Mouse (Mus musculus) regulatory T cell (primary cell): ENCODE measurements around the gene Pdcd1lg2.

ENCODE experiments used
- in situ Hi-C: fragments of 300-600 bp; cut with MboI, MseI; formaldehyde crosslinking; loops from one replicate; pipeline ENCODE4 v1.15.1; 2025; ENCODE audit warnings: high pct_unique_total_duplicates

Gene Pdcd1lg2

DNA sequence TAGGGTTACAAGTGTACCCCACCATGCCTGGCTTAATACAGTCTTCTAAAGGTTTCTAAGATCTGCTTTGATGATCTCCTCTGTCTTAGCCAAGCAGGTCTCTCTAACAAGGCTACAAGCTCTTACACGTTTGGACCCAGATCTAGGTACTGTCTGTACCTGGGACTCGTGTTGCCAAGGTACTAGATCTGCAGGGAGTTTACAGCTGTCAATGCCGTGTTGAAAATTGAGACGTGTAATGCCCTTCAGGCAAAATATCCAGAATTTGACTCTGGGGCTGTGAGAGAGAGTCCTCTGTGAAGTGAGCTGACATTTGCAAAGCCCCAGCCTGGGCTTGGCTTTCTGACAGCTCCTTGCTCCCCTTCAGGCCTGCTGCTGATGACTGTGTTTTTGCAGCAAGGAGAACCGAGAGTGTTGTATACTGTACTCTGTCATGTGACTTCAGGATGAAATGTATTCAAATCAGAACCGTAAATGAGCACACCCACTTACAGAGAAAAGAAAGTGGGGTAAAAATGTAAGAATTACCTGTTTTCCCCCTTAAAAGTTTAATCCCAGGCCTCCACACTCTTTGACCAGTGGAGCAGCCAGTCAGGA is 85.4 kb downstream of the Pdcd1lg2 start:
- in situ Hi-C loops, result no loop called here

DNA sequence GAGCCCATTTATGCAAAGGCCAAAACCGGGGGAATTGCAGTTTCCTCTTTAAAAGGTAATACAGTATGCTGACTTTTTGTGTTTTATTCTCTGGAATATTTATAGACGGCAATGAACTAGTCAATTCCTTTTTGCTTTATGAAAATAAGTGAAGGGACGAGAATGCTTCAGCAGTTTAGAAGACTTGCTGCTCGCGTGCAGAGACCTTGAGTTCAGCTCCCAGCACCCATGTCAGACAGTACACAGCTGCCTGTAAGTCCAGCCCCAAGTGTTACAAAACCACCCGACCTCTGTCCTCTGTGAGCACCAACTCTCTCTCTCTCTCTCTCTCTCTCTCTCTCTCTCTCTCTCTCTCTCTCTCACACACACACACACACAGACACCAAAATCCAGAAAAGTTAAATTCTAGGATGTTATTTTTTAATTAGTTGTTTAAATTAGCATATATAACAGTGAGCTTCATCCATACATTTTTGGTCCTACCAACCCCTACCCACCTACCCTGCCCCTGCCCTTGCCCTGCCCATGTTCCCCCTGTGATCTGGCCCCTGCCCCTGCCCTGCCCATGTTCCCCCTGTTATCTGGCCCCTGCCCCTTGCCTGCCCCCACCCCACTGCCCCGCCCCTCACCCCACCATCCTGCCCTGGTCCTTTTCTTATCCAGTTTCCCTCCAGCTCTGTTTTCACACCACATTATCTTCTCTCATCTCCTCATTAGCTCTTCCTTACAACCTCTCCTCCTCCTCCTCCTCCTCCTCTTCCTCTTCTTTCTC is 86.3 kb downstream of the Pdcd1lg2 start:
- in situ Hi-C loops, result no loop called here

DNA sequence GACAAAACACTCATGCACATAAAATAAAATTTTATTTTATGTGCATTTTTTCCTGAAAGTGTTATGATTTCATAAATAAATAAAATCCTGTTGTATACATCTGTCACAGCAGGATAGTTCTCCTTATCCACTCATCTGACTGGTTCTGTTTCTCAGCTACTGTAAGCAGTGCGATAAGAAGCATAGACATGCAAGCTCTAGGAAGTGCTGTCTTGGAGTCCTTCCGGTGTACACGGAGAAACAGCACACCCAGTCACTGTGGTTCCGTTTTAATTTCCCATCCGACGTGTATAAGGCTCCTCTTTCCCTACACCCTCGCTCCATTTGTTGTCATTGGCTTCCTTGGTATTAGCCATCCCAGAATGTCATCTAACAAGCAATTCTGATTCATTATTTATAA is 87.2 kb downstream of the Pdcd1lg2 start:
- in situ Hi-C loops, result no loop called here

DNA sequence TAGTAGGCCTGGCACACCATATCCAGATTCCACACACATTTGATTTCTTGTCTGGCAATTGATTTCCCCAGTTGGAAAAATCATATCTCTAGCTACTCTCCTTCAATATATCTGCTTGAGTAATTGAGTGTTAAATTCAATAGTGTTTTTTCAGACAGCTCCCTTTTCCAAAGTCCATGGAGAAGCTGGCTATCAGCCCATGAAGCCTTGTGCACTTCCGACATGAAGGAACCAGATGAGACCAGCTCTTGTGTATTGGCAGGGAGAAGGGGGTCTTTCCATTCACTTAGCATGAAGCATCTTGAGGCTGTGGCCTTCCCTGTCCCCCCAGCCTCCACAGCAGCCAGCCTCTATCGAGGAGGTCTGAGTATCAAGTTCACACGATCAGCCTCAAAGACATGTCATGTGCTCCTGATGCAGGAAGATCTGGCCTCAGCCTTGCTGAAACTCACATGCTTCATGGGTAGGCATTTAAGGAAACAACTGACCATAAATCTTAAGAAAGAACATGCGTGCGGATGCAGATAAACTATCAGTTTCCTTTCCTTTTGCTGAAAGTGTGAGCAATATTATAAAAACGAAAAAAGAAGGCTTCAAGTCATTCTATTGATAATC is 88.2 kb downstream of the Pdcd1lg2 start:
- in situ Hi-C loops, result no loop called here

DNA sequence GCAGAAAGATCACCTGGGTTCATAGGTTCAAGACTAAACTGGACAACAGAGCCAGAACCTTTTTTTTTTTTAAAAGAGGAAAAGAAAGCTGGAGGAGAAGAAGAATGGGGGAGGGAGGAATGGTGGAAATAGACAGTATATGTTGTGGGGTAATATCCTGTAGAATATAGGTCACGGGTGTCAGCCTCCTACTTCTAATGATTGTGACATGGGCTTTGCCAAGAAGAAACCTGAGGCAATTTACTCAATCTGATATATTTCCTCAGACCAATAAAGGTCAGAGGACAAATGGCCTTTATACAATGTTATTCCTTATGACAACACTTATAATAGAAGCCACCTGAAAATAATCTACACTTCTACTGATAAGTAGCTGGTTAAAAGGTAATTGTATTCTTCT is 89.6 kb downstream of the Pdcd1lg2 start:
- in situ Hi-C loops, result no loop called here

DNA sequence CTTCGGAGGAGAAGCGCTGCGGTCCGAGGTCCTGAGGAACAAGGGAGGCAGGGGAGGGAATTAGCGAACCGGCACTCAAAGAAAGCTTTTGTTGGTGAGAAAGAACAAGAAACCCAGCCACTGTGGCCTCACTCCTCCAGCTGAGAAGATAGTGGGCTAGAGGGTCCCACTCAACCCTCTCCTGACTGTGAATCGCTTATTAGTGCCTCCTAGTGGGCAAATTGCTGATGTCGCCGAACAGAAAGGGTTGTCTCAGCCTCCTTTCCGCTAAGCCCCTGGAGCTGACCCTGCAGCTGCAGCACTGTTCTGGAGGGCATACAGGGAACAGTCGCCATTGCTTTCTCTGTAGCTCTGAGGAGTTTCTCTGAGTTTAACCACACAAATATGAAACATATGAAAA is 90.4 kb downstream of the Pdcd1lg2 start:
- in situ Hi-C loops, result no loop called here

DNA sequence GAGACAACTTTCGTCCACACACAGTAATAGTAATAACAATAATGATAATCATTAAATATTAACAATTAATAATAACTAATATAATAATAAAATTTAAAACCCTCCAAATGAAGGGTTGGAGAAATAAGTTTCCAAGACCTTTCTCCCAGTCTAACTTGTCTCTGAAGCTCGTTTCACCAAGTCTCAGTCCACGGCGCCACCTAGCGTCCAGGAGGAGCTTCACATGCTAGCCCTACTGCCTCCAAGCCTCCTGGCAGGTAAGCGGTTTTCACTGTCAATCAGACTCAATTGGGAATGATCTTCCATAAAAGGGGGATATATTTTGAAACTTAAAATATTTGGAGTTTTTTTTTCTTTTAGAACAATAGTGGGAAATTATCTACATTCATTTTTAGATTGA is 90.8 kb downstream of the Pdcd1lg2 start:
- in situ Hi-C loops, result no loop called here

DNA sequence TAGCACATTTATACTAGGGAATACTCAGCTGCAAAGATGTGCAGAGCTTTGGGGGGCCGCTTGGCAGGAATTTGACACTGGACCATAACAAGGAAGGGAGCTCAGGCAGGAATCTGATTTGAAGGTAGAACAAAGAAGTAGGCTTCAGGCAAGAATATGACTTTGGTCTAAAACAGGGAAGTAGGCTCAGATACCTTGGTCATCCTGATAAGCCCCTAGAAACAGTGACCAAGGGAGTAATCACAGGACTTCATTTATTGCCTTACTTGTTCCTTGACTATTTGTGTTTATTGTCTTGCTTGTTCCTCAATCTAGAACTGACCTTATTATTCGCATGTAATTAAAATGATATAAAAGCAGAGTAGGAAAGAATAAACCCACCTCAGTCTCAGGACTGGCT is 93.4 kb downstream of the Pdcd1lg2 start:
- in situ Hi-C loops, result no loop called here

DNA sequence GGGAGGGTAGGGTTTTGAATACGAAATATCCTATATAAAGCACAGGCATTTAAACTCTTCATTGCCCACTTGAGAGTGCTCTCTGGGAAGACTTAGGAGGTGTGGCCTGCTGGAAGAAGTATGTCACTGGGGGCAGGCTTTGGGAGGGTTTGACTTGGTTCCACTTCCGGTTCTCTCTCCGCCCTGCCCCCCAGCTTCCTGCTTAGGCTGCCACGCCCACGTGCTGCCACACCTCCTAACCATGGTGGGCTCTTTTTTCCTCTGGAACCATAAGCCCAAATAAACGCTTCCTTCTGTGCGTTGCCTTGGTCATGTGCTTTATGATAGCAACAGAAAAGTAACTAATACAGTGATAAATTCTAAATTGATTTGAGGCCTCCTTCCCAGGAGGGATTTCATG is 94.9 kb downstream of the Pdcd1lg2 start:
- in situ Hi-C loops, result no loop called here

DNA sequence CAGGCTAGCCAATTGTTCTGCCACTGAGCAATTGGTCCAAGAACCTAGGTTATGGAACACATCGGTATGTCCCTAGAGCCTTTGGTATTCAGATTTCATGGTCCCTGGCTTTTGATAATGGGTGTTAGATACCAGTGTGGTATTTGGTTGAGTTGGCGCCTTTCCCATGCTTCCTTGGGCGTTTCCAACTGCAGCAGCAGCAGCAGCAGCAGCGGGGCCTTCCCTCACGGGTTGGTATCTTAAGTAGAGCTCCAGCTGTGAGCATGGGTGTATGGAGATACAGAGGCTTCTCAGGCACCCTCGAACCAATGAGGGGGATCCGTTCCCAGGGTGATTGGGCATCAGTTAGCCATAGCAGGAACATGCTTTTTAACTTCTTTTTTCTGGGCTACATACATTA is 97.5 kb downstream of the Pdcd1lg2 start:
- in situ Hi-C loops, result no loop called here

DNA sequence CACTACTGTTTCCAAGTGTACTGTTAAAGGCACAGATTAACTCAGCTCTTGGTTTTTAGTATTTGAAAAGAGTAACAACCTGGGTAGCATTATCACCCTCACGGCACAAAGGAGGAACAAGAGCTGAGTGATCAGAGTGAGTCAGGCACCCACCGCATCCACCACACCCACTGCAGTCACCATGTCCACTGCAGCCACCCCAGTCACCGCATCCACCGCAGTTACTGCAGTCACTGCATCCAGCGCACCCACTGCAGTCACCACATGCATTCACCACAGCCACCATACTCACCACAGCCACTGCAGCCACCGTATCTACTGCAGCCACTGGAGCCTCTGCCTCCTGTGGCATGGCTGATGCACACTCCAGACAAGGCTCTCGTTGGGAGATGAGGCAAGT is 99.1 kb downstream of the Pdcd1lg2 start:
- in situ Hi-C loops, result no loop called here

DNA sequence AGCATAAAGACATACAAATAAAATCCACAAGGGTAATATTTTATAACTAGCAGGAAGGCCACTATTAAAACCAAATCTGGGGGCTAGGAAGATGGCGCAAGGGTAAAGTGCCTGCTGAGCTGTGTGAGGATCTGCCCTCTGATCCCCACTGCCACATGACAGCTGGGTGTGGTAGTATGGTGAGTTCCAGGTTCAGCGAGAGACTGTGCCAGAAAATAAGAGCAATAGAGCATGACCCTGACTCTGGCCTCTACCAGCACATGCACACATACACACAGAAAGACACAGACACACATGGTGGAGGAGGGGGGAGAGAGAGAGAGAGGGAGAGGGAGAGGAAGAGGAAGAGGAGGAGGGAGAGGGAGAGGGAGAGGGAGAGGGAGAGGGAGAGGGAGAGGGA is 101.1 kb downstream of the Pdcd1lg2 start:
- in situ Hi-C loops, result no loop called here

DNA sequence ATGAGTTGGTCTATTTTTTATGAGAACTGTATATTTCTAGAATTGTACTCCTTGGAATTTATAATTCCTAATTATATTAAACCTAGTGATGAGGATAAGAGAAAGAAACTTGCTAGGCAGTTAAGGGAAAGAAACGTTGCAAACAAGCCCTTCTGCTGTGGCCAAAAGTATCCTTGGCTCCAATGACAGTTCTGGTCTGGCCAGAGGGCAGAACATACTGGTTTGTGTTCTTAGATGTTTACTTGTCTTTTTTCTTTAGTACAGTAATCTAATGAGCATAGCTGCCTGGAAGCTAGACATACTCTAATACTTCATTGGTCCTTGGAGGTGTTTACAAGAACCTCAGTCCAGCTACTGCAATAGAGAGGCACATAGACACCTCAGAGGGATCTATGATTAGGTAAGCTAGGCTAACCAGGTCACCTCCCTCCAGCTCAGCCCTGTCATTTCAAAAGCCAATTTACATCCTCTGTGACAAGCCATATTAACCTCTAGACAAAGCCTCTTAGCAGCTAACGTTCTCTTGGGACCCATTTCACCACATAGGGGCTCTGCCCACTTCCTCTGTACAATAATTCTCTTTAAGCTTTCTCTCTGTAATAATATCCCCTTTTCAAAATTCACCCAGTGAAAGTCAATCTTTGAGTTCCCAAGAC is 102.5 kb downstream of the Pdcd1lg2 start:
- in situ Hi-C loops, result no loop called here

DNA sequence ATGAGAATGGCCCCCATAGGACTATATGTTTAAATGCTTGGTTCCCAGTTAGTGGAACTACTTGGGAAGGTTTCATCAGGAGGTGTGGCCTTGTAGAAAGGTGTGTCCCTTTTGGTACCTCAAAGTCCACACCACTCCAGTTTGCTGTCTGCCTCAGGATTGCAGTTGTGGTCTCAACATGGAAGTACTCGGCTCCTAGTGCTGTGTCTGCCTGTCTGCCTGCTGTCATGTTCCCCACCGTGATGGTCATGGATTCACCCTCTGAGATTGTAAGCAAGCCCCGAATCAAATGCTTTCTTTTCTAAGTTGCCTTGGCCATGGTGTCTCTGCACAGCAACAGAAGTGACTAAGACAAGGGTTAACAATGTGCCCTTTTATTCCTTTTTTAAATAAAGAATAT is 103.4 kb downstream of the Pdcd1lg2 start:
- in situ Hi-C loops, result no loop called here

DNA sequence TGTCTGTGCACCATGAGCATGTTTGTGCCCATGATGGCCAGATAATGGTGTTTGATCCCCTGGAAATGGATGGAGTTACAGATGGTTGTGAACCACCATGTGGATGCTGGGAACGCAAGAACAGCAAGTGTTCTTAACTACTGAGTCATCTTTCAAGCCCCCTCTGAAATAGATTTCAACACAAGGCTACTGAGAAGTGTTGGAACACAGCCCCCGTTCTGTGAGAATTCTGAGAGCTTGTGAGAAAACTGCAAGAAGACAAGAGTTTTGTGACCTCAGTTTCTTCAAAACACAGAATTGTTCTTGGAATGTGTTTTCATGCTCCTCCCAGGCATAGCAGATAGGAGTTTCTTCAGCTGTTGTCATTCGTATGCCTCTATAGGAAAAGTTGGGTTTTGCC is 104.7 kb downstream of the Pdcd1lg2 start:
- in situ Hi-C loops, result no loop called here

DNA sequence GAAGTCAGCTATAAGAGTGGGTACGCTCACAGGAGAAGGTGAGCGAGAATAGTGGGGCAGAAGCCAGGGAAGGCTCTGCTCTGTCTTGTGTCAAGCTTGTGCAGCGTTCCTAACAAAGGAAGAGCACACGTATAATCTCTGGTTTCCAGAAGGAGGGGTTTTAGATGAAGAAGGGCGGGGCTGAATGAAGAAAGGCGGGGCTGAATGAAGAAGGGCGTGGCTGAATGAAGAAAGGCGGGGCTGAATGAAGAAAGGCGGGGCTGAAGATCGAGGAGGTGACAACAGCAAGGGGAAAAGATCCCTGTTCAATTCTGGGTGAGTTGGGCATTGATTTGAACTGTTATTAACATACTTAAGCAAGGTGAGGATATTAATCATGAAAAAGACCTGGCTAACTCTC is 105.3 kb downstream of the Pdcd1lg2 start:
- in situ Hi-C loops, result no loop called here

DNA sequence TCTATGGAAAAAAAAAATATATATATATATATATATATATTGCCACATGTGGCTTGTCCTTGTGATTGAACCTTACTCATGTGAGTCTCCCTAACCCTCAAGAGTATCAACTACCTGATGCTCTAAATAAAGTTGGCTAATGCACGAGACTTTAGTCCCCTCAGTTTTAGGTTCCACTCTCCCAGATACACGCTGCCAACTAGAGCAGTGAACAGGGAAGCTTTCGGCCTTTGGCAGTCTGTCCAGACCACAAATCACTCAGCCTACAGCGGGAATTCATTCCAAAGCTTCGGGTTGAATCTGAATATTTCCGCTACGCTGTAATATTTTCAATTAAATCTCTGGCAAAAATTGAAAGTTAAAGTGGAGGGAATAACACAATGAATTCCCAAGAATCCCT is 107.7 kb downstream of the Pdcd1lg2 start:
- in situ Hi-C loops, result no loop called here

DNA sequence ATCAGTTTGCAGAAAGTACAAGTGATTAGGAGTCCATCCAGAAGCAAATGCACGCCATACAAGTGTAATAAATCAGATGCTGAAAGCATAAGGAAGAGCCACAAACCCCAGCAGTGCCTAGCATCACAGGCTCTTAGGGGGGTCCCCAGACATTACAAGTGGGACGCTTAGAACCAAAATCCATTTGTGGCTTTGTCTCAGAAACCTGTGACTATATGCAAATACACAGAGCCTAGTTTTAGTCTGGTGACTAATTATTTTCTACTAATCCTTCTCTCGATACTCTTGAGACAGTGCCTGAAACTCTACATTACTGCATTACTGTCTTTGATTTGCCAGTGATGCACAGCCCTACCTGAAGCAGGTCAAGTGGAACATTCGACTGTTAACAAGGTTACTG is 108.2 kb downstream of the Pdcd1lg2 start:
- in situ Hi-C loops, result no loop called here
